Mouse (Mus musculus) embryonic facial prominence, embryonic 14.5 days (tissue): ENCODE measurements around the gene Adamtsl2. TPM values are rescaled to one million over a fixed set of nuclear protein-coding genes. Genes with fewer than 3 reads are reported as not detected.

Experiments used
- ATAC-seq: fragments of 200-750 bp; cut with Nextera tagmentation; 2 replicates; pipeline ENCODE4 v1.8.0; 2017; ENCODE audit warnings: low read depth, moderate number of reproducible peaks, moderate TSS enrichment
- DNase-seq: peaks from one replicate; pipeline ENCODE4 v3.0.0-alpha.2; 2015; ENCODE audit warnings: low spot score
- H3K27ac ChIP-seq: fragments of 300-500 bp; sonication (generic); replicated peaks from 2 replicates; pipeline ENCODE4 v1.5.1; 2014; ENCODE audit warnings: low read depth, mild to moderate bottlenecking, low read length, moderate library complexity
- H3K27me3 ChIP-seq: fragments of 300-500 bp; sonication (generic); replicated peaks from 2 replicates; pipeline ENCODE4 v1.6.1; 2014; ENCODE audit warnings: low read length; ENCODE audit not compliant: control insufficient read depth, insufficient read depth
- H3K36me3 ChIP-seq: fragments of 300-500 bp; sonication (generic); 2 replicates; pipeline ENCODE4 v1.6.1; 2014; ENCODE audit warnings: low read length, mixed read lengths; ENCODE audit not compliant: control insufficient read depth, insufficient read depth
- H3K4me1 ChIP-seq: fragments of 300-500 bp; sonication (generic); 2 replicates; pipeline ENCODE4 v1.6.1; 2014; ENCODE audit warnings: antibody characterized with exemption, low read length; ENCODE audit not compliant: control insufficient read depth, insufficient read depth
- H3K4me2 ChIP-seq: fragments of 300-500 bp; sonication (generic); 2 replicates; pipeline ENCODE4 v1.6.1; 2014; ENCODE audit warnings: low read depth, mild to moderate bottlenecking, low read length, moderate library complexity, mixed read lengths
- H3K4me3 ChIP-seq: fragments of 300-500 bp; sonication (generic); 2 replicates; pipeline ENCODE4 v1.5.1; 2014; ENCODE audit warnings: low read depth, mild to moderate bottlenecking, low read length
- H3K9ac ChIP-seq: fragments of 300-500 bp; sonication (generic); 2 replicates; pipeline ENCODE4 v1.6.1; 2014; ENCODE audit warnings: low read depth, mild to moderate bottlenecking, low read length, moderate library complexity, mixed read lengths
- H3K9me3 ChIP-seq: fragments of 300-500 bp; sonication (generic); 2 replicates; pipeline ENCODE4 v1.6.1; 2016; ENCODE audit warnings: low read length; ENCODE audit not compliant: control insufficient read depth
- WGBS: fragments of 180-500 bp; shearing (Covaris S2); extraction: QIAGEN DNeasy Blood & Tissue Kit; methylation state at CpG from one replicate; pipeline ENCODE4 v1.1.7; 2014; 5-methylcytosine and 5-hydroxymethylcytosine counted together
- polyA plus RNA-seq: library from polyadenylated mRNA; unstranded; fragments of >200 nt; fragmentation: Nextera tagmentation; extraction: Ambion mirVana; gene quantifications from 2 replicates; pipeline ENCODE4 v1.2.1, GENCODE M21; 2014

Gene Adamtsl2
- 4.6 and 8.0 TPM in 2 replicates for polyA plus RNA-seq

DNA sequence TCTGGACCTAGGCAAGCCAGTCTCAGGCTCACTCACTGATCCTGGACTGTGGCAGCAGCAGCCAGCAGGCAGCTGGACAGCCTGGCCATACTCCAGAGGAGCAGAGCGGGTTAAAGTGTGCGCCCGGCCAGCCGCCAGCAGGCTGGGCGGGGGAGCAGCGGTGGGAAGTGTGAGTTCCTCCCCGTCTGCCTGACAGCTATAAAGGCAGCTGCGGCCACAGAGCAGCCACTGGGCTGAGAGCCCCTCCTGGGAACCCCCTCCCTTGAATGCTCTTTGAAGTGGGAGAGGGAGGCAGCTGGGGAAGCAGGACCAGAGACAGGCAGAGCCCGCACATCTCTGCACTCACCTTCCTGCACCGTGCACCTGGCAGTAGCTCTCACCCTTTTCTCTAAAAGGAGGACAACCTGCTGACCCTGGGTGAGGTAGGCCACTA, at the start of gene Adamtsl2:
Adamtsl2 (plus strand) TSS at position 228 of the 433 bp plus-strand sequence.
- DNase-seq (peak; percentile 90), ATAC-seq (peak; percentile 87)
- peak within 1 kb of the TSS; percentile 16 for H3K4me2 ChIP-seq
- no peaks in the 10 kb centered on the region for H3K36me3 ChIP-seq
- H3K27ac ChIP-seq, result no peak within 1 kb of the TSS
- 0% methylated on average over 10 of the region's 10 CpGs for WGBS
- no peak within 1 kb of the TSS for H3K4me3 ChIP-seq
- H3K9me3 ChIP-seq, result no peaks in the 10 kb centered on the region
- H3K9ac ChIP-seq, result 0 out of 2 replicates have a peak within 1 kb of the TSS, but pooled peaks have one; percentile 2
- H3K4me1 ChIP-seq, result peaks cover 27% of the 10 kb centered on the region
- H3K27me3 ChIP-seq, result no peaks in the 10 kb centered on the region; the same call in 1 of the 2 replicates

DNA sequence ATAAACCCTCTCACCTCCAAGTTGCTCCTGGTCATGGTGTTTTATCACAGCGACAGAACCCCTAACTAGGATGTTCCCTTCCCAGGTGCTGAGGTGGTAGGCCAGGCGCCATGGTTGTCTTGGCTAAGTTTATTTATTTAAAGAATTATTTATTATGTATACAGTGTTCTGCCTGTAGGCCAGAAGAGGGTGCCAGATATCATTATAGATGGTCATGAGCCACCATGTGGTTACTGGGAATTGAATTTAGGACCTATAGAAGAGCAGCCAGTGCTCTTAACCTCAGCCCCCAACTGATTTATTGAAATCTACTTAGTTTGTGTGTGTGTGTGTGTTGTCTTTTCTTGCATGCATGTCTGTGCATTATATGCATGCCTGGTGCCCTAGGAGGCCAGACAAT, 46.8 kb upstream of the Adamtsl2 start:
- no peak overlapping the region for H3K9ac ChIP-seq
- ATAC-seq (no peak), DNase-seq (no peak)
- H3K9me3 ChIP-seq, result no peaks in the 10 kb centered on the region
- no peaks in the 10 kb centered on the region for H3K36me3 ChIP-seq
- H3K4me2 ChIP-seq, result no peak overlapping the region
- 77% methylated on average over 2 of the region's 2 CpGs for WGBS
- no peak overlapping the region for H3K4me3 ChIP-seq
- no peaks in the 10 kb centered on the region for H3K27me3 ChIP-seq
- no peak overlapping the region for H3K27ac ChIP-seq
- H3K4me1 ChIP-seq, result no peaks in the 10 kb centered on the region

DNA sequence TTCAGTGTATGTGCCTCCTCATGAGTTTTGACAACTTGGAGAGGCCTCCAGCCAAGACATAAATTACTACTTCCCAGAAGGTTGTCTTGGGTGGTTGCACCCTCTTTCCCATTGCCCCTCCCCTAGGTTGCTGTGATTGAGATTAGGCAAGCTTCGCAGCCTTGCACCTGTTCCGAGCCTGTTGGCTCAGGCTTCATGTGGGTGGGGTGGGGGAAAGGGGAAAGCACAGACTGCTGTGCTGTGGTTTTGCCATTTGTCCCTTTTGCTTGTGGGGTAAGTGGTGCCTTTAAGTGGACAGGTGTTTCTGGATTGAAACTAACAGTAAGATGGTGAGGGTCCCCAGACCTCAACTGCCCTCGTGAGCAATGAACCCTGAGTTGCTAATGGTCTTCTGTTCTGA, 43.2 kb upstream of the Adamtsl2 start:
- Histone ChIP-seq H3K4me2 (no peak overlapping the region), H3K4me3 (no peak overlapping the region), H3K9me3 (no peaks in the 10 kb centered on the region), H3K27ac (no peak overlapping the region), H3K4me1 (no peaks in the 10 kb centered on the region), H3K36me3 (no peaks in the 10 kb centered on the region), H3K9ac (no peak overlapping the region), H3K27me3 (no peaks in the 10 kb centered on the region; the same call in 1 of the 2 replicates)
- no peak for ATAC-seq
- no peak for DNase-seq
- WGBS, result 77% methylated on average over 3 of the region's 3 CpGs

DNA sequence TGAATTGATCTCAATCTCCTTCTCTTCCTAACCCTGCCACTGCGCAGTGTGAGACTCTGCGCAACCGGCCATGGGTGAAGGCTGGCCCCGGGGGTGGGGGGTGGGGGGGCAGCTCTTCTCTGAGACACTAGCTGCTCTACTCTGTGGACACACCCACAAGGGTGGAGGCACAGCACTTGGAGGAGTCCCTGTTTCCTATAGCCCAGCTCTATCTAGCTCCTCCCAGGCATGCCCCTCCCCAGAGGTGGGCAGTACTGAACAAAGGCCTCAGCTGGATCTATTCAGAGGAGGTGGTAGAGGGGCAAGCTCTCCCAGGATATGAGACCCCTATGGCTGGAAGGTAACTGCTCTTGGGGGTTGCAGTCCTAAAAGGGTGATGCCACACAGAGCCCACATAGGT, 42.2 kb upstream of the Adamtsl2 start:
- Histone ChIP-seq H3K4me3 (no peak overlapping the region), H3K36me3 (no peaks in the 10 kb centered on the region), H3K4me2 (no peak overlapping the region), H3K27ac (no peak overlapping the region), H3K27me3 (no peaks in the 10 kb centered on the region; the same call in 1 of the 2 replicates), H3K9me3 (no peaks in the 10 kb centered on the region), H3K4me1 (no peaks in the 10 kb centered on the region), H3K9ac (no peak overlapping the region)
- no peak for ATAC-seq
- WGBS, result 50% methylated on average over 4 of the region's 4 CpGs
- no peak for DNase-seq

DNA sequence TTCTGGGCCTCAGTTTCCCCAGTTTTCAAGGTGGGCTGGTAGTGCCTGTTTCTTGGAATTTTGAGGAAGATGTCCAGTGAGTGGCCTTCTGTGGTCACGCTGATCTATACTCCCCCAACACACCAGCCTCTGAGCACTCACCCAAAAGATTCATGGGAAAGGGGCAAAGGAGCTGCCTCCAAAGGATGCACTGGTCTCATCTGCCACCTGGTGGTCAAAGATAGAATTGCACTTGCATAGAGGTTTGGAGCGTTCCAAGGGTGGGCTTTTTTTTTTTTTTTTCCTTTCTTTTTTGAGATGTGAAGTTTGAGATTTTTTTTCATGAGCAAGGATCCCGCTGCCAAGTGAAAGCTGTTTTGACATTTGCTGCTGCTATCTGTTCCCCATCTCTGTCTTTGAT, 40.6 kb upstream of the Adamtsl2 start:
- ATAC-seq, result 0 out of 2 replicates have a peak, but pooled peaks have one; percentile 51
- Histone ChIP-seq H3K27me3 (no peaks in the 10 kb centered on the region; the same call in 1 of the 2 replicates), H3K9me3 (no peaks in the 10 kb centered on the region), H3K27ac (no peak overlapping the region), H3K36me3 (no peaks in the 10 kb centered on the region), H3K4me3 (no peak overlapping the region), H3K4me1 (no peaks in the 10 kb centered on the region), H3K4me2 (no peak overlapping the region), H3K9ac (no peak overlapping the region)
- 1% methylated on average over 3 of the region's 3 CpGs for WGBS
- DNase-seq, result peak; percentile 82

DNA sequence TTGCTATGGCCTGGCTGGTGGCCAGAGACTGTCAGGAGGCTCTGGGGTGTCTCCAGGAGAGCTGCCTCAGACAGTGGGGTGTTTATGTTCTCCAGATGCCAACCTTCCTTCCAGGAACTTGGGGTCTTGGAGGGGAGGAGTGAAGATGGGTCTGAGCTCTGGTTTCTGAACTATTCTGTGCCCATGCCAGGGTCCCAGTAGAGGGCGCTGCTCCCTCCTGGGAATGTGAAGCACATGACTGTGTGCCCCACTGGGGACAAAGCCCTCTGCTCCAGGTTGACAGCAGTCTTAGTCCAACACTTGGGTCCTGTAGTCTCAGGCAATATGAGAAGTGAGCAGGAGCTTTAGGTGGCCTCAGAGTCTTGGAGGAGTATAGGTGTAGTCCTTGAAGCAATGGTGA, 39.9 kb upstream of the Adamtsl2 start:
- no peak for DNase-seq
- no peaks in the 10 kb centered on the region for H3K4me1 ChIP-seq
- H3K27me3 ChIP-seq, result no peaks in the 10 kb centered on the region; the same call in 1 of the 2 replicates
- 15% methylated on average over 1 of the region's 1 CpGs for WGBS
- H3K4me2 ChIP-seq, result no peak overlapping the region
- H3K36me3 ChIP-seq, result no peaks in the 10 kb centered on the region
- no peak for ATAC-seq
- H3K4me3 ChIP-seq, result no peak overlapping the region
- no peak overlapping the region for H3K9ac ChIP-seq
- H3K9me3 ChIP-seq, result no peaks in the 10 kb centered on the region
- H3K27ac ChIP-seq, result no peak overlapping the region

DNA sequence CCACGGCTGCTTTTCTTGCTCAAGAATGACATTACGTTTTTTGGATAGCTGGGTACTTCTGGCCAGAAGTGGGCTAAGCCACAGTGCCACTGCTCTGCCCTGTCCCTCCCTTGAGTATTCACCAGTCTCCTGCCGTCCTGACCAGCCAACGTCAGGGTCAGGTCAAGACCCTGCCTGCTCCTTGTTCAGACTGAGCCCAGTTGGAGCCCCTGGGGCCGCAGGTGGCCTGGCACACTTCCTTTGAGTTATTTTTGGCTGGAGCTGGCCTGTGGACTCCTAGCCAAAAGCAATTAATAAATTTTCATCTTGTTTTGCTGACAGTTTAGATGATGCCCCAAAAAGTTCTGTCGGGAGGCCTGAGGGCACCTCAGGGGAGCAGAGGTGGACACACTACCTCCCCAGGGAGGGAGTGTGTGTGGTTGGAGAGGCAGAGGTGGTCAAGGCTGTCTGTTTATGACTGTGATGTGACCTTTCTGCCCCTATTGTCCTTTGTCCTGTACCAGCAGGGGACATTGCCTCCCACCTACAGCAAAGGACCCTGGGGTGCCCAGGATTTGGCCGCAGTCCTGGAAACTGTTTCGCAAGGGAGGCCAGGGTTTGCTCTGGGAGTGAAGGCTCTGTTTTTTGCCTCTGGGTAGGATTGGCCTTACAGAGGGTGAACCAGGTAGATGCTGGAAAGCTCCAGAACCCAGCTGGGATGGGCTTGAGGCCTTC, 36.9 kb upstream of the Adamtsl2 start:
- no peaks in the 10 kb centered on the region for H3K9me3 ChIP-seq
- H3K4me3 ChIP-seq, result no peak overlapping the region
- DNase-seq (no peak), ATAC-seq (no peak)
- WGBS, result 58% methylated on average over 8 of the region's 8 CpGs
- H3K27ac ChIP-seq, result no peak overlapping the region
- no peak overlapping the region for H3K9ac ChIP-seq
- H3K36me3 ChIP-seq, result no peaks in the 10 kb centered on the region
- no peak overlapping the region for H3K4me2 ChIP-seq
- H3K27me3 ChIP-seq, result no peaks in the 10 kb centered on the region; the same call in 1 of the 2 replicates
- no peaks in the 10 kb centered on the region for H3K4me1 ChIP-seq

DNA sequence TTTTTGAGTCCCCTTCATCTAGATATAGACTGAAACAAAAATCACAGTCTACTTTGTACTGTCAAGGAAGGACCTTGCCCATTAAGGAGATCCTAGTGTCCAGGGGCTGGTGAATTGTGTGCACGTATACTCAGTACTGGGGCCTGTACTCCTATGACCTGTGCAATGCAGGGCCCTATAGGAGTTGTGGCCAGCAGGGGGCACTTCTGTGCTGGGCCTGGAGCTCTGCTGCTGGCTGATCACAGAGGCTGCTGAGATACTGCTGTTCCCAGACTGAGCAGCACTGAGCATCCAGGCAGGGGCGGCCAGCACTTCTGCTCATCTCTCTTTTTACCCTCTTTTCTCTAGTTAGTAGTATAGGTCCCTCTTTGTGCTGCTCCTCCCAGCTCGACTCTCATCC, 35.7 kb upstream of the Adamtsl2 start:
- H3K4me2 ChIP-seq, result no peak overlapping the region
- no peaks in the 10 kb centered on the region for H3K4me1 ChIP-seq
- no peak overlapping the region for H3K9ac ChIP-seq
- H3K36me3 ChIP-seq, result no peaks in the 10 kb centered on the region
- no peaks in the 10 kb centered on the region for H3K9me3 ChIP-seq
- 19% methylated on average over 3 of the region's 3 CpGs for WGBS
- DNase-seq (peak; percentile 86), ATAC-seq (peak; percentile 94)
- no peak overlapping the region for H3K4me3 ChIP-seq
- no peaks in the 10 kb centered on the region; the same call in 1 of the 2 replicates for H3K27me3 ChIP-seq
- H3K27ac ChIP-seq, result no peak overlapping the region

DNA sequence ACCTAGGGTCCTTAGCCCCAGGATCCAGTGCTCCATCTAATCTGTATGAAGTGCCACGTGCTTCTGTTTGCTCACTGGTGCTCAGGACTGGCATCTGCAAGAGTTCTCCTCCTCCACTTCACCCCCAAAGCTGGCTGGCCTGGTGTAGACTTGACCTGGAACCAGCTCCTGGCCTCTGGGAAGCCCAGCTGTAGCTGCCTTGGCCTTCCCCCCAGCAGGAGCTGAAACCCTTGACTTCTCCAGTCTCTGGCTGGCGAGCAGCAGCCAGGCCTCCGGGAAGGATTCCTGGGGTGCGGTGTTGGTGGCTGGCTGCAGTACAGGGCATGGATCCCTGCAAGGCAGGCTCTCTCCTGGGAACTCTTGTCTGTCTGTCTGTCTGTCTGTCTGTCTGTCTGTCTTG, 35.0 kb upstream of the Adamtsl2 start:
- H3K9me3 ChIP-seq, result no peaks in the 10 kb centered on the region
- no peaks in the 10 kb centered on the region for H3K4me1 ChIP-seq
- H3K36me3 ChIP-seq, result no peaks in the 10 kb centered on the region
- DNase-seq (no peak), ATAC-seq (no peak)
- H3K9ac ChIP-seq, result no peak overlapping the region
- no peaks in the 10 kb centered on the region; the same call in 1 of the 2 replicates for H3K27me3 ChIP-seq
- no peak overlapping the region for H3K4me3 ChIP-seq
- no peak overlapping the region for H3K4me2 ChIP-seq
- WGBS, result 75% methylated on average over 4 of the region's 4 CpGs
- no peak overlapping the region for H3K27ac ChIP-seq
